Mouse (Mus musculus) G1E (cell line): ENCODE measurements around the gene Hdc.

ENCODE experiments used
- CTCF ChIP-seq: IDR thresholded peaks from 2 replicates; pipeline ENCODE4 v1.5.1; 2012; ENCODE audit warnings: low read depth, low read length, inconsistent platforms, mixed read lengths
- GATA1 ChIP-seq: IDR thresholded peaks from 2 replicates; pipeline ENCODE4 v1.6.1; 2012; ENCODE audit warnings: borderline replicate concordance, low read length, inconsistent platforms, mixed read lengths
- GATA2 ChIP-seq: IDR thresholded peaks from 2 replicates; pipeline ENCODE4 v1.6.1; 2012; ENCODE audit warnings: low read depth, low read length, inconsistent platforms, borderline replicate concordance
- POLR2AphosphoS5 ChIP-seq: IDR thresholded peaks from 2 replicates; pipeline ENCODE4 v1.6.1; 2012; ENCODE audit warnings: low read depth, low read length, inconsistent platforms; ENCODE audit not compliant: insufficient replicate concordance
- TAL1 ChIP-seq: conservative IDR thresholded peaks from 2 replicates; pipeline ENCODE4 v1.6.1; 2012; ENCODE audit warnings: low read depth, low read length, inconsistent platforms, mixed read lengths

GRCm38 (mm10) chr2:126577362-126577761, 41.7 kb downstream of the Hdc start:
- no peak for TF ChIP-seq CTCF
- no peak for TF ChIP-seq POLR2AphosphoS5
- TF ChIP-seq TAL1, result no peak
- TF ChIP-seq GATA1, result no peak
- TF ChIP-seq GATA2, result no peak
